Mouse (Mus musculus) MEL-GATA-1-ER (cell line): ENCODE measurements around the gene 4931409K22Rik.

Experiments
- DNase-seq: peaks from one replicate; pipeline ENCODE4 v3.0.0-alpha.2; 2012; ENCODE audit warnings: low read depth; ENCODE audit errors: extremely low read depth

The 4931409K22Rik gene

GRCm38 (mm10) chr5:24556709-24557108 is at the start of gene 4931409K22Rik:
4931409K22Rik (minus strand) TSS chr5:24556809.
- no peak for DNase-seq

- DNase-seq = no peak
Measured at GRCm38 (mm10) chr5:24605980-24606665, 49.5 kb upstream of the 4931409K22Rik start.

- no peak for DNase-seq
Measured at GRCm38 (mm10) chr5:24605321-24605979, 48.8 kb upstream of the 4931409K22Rik start.

- no peak for DNase-seq
Measured at GRCm38 (mm10) chr5:24604656-24605100, 48.1 kb upstream of the 4931409K22Rik start.

- no peak for DNase-seq
Measured at GRCm38 (mm10) chr5:24604080-24604655, 47.6 kb upstream of the 4931409K22Rik start.

- no peak for DNase-seq
Measured at GRCm38 (mm10) chr5:24603431-24604010, 46.9 kb upstream of the 4931409K22Rik start.

- DNase-seq = no peak
Measured at GRCm38 (mm10) chr5:24602751-24603343, 46.2 kb upstream of the 4931409K22Rik start.

- no peak for DNase-seq
Measured at GRCm38 (mm10) chr5:24601911-24602750, 45.5 kb upstream of the 4931409K22Rik start.

- no peak for DNase-seq
Measured at GRCm38 (mm10) chr5:24601071-24601835, 44.6 kb upstream of the 4931409K22Rik start.

- DNase-seq = no peak
Measured at GRCm38 (mm10) chr5:24600236-24600635, 43.6 kb upstream of the 4931409K22Rik start.

GRCm38 (mm10) chr5:24599137-24599536 is 42.5 kb upstream of the 4931409K22Rik start:
- DNase-seq = no peak

GRCm38 (mm10) chr5:24598570-24599006 is 42.0 kb upstream of the 4931409K22Rik start:
- DNase-seq = no peak

- no peak for DNase-seq
Measured at GRCm38 (mm10) chr5:24597901-24598569, 41.4 kb upstream of the 4931409K22Rik start.

GRCm38 (mm10) chr5:24597221-24597728 is 40.7 kb upstream of the 4931409K22Rik start:
- no peak for DNase-seq

GRCm38 (mm10) chr5:24596519-24597171 is 40.0 kb upstream of the 4931409K22Rik start:
- DNase-seq = no peak

- no peak for DNase-seq
Measured at GRCm38 (mm10) chr5:24595786-24596380, 39.3 kb upstream of the 4931409K22Rik start.

GRCm38 (mm10) chr5:24595261-24595660 is 38.7 kb upstream of the 4931409K22Rik start:
- no peak for DNase-seq

GRCm38 (mm10) chr5:24594346-24594745 is 37.7 kb upstream of the 4931409K22Rik start:
- DNase-seq = no peak
